Mouse (Mus musculus): Measurements from ENCODE around the gene Bag6. TPM values are rescaled to one million over a fixed set of nuclear protein-coding genes. Genes with fewer than 3 reads are reported as not detected.
A peak's percentile ranks its signal among the peaks of the same experiment; 100 is the strongest.
"Not testable (repeated sequence)": the region's sequence is repeated elsewhere in the genome, so short reads cannot be mapped to it uniquely, and the experiment has no call there.

Bag6 gene
- polyA plus RNA-seq, 1 experiment from 2014 or later = 35.5 TPM

- no peaks in the 10 kb centered on the region for H3K27me3 ChIP-seq (replicated peaks)
- WGBS (ENCODE audit: insufficient replicate concordance) = under 1% methylated on average over 33 of the region's 33 CpGs
- peak overlapping the region; percentile 64 for H3K27ac ChIP-seq
- ATAC-seq = peak; percentile 6
- H3K4me1 ChIP-seq = peaks cover 40% of the 10 kb centered on the region
- H3K4me3 ChIP-seq = peak overlapping the region; percentile 82
- H3K36me3 ChIP-seq = peaks cover 62% of the 10 kb centered on the region
- H3K9ac ChIP-seq = peak overlapping the region; percentile 92
- peak overlapping the region; percentile 89 for H3K4me2 ChIP-seq
- H3K9me3 ChIP-seq (replicated peaks) = no peaks in the 10 kb centered on the region
Observed at GRCm38 (mm10) chr17:35120745-35121142, 14.2 kb upstream of the Bag6 start.

- H3K4me1 ChIP-seq = peaks cover 42% of the 10 kb centered on the region
- peaks cover 57% of the 10 kb centered on the region for H3K36me3 ChIP-seq
- peak; percentile 94 for ATAC-seq
- H3K27me3 ChIP-seq (replicated peaks) = no peaks in the 10 kb centered on the region
- no peaks in the 10 kb centered on the region for H3K9me3 ChIP-seq (replicated peaks)
- 2% methylated on average over 50 of the region's 50 CpGs for WGBS (ENCODE audit: insufficient replicate concordance)
- H3K4me2 ChIP-seq = peak within 1 kb of the TSS; percentile 89
- H3K9ac ChIP-seq = peak within 1 kb of the TSS; percentile 92
- peak within 1 kb of the TSS; percentile 96 for H3K27ac ChIP-seq
- H3K4me3 ChIP-seq = peak within 1 kb of the TSS; percentile 82
Observed at GRCm38 (mm10) chr17:35121143-35121799, 13.7 kb upstream of the Bag6 start, which contains the start of gene Gpank1. Gene Gpank1 (plus strand): TSS chr17:35121455.

GRCm38 (mm10) chr17:35121871-35122303, 13.1 kb upstream of the Bag6 start, which contains the start of gene Csnk2b:
Gene Csnk2b (minus strand): TSS chr17:35122053.
- no peak for ATAC-seq
- H3K27ac ChIP-seq = peak within 1 kb of the TSS; percentile 96
- peak within 1 kb of the TSS; percentile 92 for H3K9ac ChIP-seq
- H3K4me3 ChIP-seq = peak within 1 kb of the TSS; percentile 82
- under 1% methylated on average over 19 of the region's 19 CpGs for WGBS (ENCODE audit: insufficient replicate concordance)
- no peaks in the 10 kb centered on the region for H3K9me3 ChIP-seq (replicated peaks)
- no peaks in the 10 kb centered on the region for H3K27me3 ChIP-seq (replicated peaks)
- peak within 1 kb of the TSS; percentile 89 for H3K4me2 ChIP-seq
- peaks cover 47% of the 10 kb centered on the region for H3K4me1 ChIP-seq
- H3K36me3 ChIP-seq = peaks cover 53% of the 10 kb centered on the region

GRCm38 (mm10) chr17:35123287-35123686, 11.7 kb upstream of the Bag6 start:
- not testable (repeated sequence) for H3K9ac ChIP-seq; H3K4me2 ChIP-seq; H3K27me3 ChIP-seq (replicated peaks); ATAC-seq; H3K27ac ChIP-seq; H3K9me3 ChIP-seq (replicated peaks); H3K4me3 ChIP-seq
- WGBS (ENCODE audit: insufficient replicate concordance) = 83% methylated on average over 9 of the region's 9 CpGs
- Histone ChIP-seq H3K4me1 (peaks cover 58% of the 10 kb centered on the region), H3K36me3 (peaks cover 51% of the 10 kb centered on the region)

- H3K9me3 ChIP-seq (replicated peaks); H3K4me2 ChIP-seq; H3K9ac ChIP-seq; H3K27ac ChIP-seq; H3K4me3 ChIP-seq; ATAC-seq; H3K27me3 ChIP-seq (replicated peaks): not testable (repeated sequence)
- peaks cover 65% of the 10 kb centered on the region for H3K4me1 ChIP-seq
- peaks cover 50% of the 10 kb centered on the region for H3K36me3 ChIP-seq
- 84% methylated on average over 12 of the region's 12 CpGs for WGBS (ENCODE audit: insufficient replicate concordance)
Observed at GRCm38 (mm10) chr17:35124261-35124896, 10.6 kb upstream of the Bag6 start.

- Histone ChIP-seq H3K4me2 (peak overlapping the region; percentile 80), H3K4me3 (peak overlapping the region; percentile 69; the same call in 1 of the 2 replicates), H3K9me3 (replicated peaks) (no peaks in the 10 kb centered on the region), H3K36me3 (peaks cover 50% of the 10 kb centered on the region), H3K27ac (peak overlapping the region; percentile 89), H3K9ac (no peak overlapping the region), H3K27me3 (replicated peaks) (no peaks in the 10 kb centered on the region), H3K4me1 (peaks cover 58% of the 10 kb centered on the region)
- ATAC-seq = no peak
- WGBS (ENCODE audit: insufficient replicate concordance) = 76% methylated on average over 1 of the region's 1 CpGs
Observed at GRCm38 (mm10) chr17:35125081-35125480, 9.9 kb upstream of the Bag6 start.

GRCm38 (mm10) chr17:35125578-35125977, 9.4 kb upstream of the Bag6 start:
- Histone ChIP-seq H3K4me1 (peaks cover 55% of the 10 kb centered on the region), H3K27me3 (replicated peaks) (no peaks in the 10 kb centered on the region), H3K27ac (peak overlapping the region; percentile 89), H3K4me3 (peak overlapping the region; percentile 69), H3K36me3 (peaks cover 53% of the 10 kb centered on the region), H3K9me3 (replicated peaks) (no peaks in the 10 kb centered on the region), H3K4me2 (peak overlapping the region; percentile 80), H3K9ac (peak overlapping the region; percentile 81)
- WGBS (ENCODE audit: insufficient replicate concordance) = 37% methylated on average over 6 of the region's 6 CpGs
- ATAC-seq = no peak

GRCm38 (mm10) chr17:35126206-35126611, 8.8 kb upstream of the Bag6 start, which contains the start of gene D17H6S53E:
Gene D17H6S53E (plus strand): TSS chr17:35126373.
- H3K36me3 ChIP-seq = peaks cover 59% of the 10 kb centered on the region
- H3K27ac ChIP-seq = peak within 1 kb of the TSS; percentile 89
- WGBS (ENCODE audit: insufficient replicate concordance) = under 1% methylated on average over 36 of the region's 36 CpGs
- ATAC-seq = peak; percentile 79
- no peaks in the 10 kb centered on the region for H3K9me3 ChIP-seq (replicated peaks)
- peak within 1 kb of the TSS; percentile 80 for H3K4me2 ChIP-seq
- peak within 1 kb of the TSS; percentile 69 for H3K4me3 ChIP-seq
- H3K9ac ChIP-seq = peak within 1 kb of the TSS; percentile 81
- H3K4me1 ChIP-seq = peaks cover 59% of the 10 kb centered on the region
- H3K27me3 ChIP-seq (replicated peaks) = no peaks in the 10 kb centered on the region

GRCm38 (mm10) chr17:35127017-35127416, 8.0 kb upstream of the Bag6 start:
- 47% methylated on average over 13 of the region's 13 CpGs for WGBS (ENCODE audit: insufficient replicate concordance)
- Histone ChIP-seq H3K27me3 (replicated peaks) (no peaks in the 10 kb centered on the region), H3K4me1 (peaks cover 58% of the 10 kb centered on the region), H3K4me3 (peak overlapping the region; percentile 69), H3K36me3 (peaks cover 59% of the 10 kb centered on the region), H3K9ac (peak overlapping the region; percentile 81), H3K27ac (peak overlapping the region; percentile 89), H3K4me2 (peak overlapping the region; percentile 80), H3K9me3 (replicated peaks) (no peaks in the 10 kb centered on the region)
- ATAC-seq = no peak

- H3K36me3 ChIP-seq = peaks cover 45% of the 10 kb centered on the region
- H3K4me2 ChIP-seq = no peak overlapping the region
- no peaks in the 10 kb centered on the region for H3K9me3 ChIP-seq (replicated peaks)
- 59% methylated on average over 11 of the region's 11 CpGs for WGBS (ENCODE audit: insufficient replicate concordance)
- no peak overlapping the region for H3K27ac ChIP-seq
- no peak for ATAC-seq
- no peaks in the 10 kb centered on the region for H3K27me3 ChIP-seq (replicated peaks)
- peaks cover 46% of the 10 kb centered on the region for H3K4me1 ChIP-seq
- H3K4me3 ChIP-seq = no peak overlapping the region
- no peak overlapping the region for H3K9ac ChIP-seq
Observed at GRCm38 (mm10) chr17:35128996-35129395, 6.0 kb upstream of the Bag6 start.

GRCm38 (mm10) chr17:35131038-35131437, 3.9 kb upstream of the Bag6 start:
- Histone ChIP-seq H3K27me3 (replicated peaks) (no peaks in the 10 kb centered on the region), H3K4me3 (peak overlapping the region; percentile 41), H3K9me3 (replicated peaks) (no peaks in the 10 kb centered on the region), H3K4me1 (peaks cover 39% of the 10 kb centered on the region), H3K36me3 (peaks cover 34% of the 10 kb centered on the region), H3K4me2 (peak overlapping the region; percentile 47), H3K9ac (peak overlapping the region; percentile 9; the same call in 1 of the 2 replicates), H3K27ac (peak overlapping the region; percentile 39)
- no peak for ATAC-seq
- WGBS (ENCODE audit: insufficient replicate concordance) = 71% methylated on average over 8 of the region's 8 CpGs

Measured in liver, embryonic 12.5 days (tissue).